Mouse (Mus musculus) bone marrow macrophage, adult 2 months (primary cell): ENCODE measurements around the gene Tecpr2. TPM values are rescaled to one million over a fixed set of nuclear protein-coding genes. Genes with fewer than 3 reads are reported as not detected.

Experiments
- H3K27ac ChIP-seq: 2 replicates; pipeline ENCODE4 v1.5.1; 2012; ENCODE audit warnings: low read depth, low read length; ENCODE audit not compliant: insufficient read depth
- H3K4me1 ChIP-seq: 2 replicates; pipeline ENCODE4 v1.6.1; 2012; ENCODE audit warnings: low read length; ENCODE audit not compliant: control insufficient read depth, insufficient read depth
- H3K4me3 ChIP-seq: 2 replicates; pipeline ENCODE4 v1.5.1; 2012; ENCODE audit warnings: mild to moderate bottlenecking, low read length, moderate library complexity; ENCODE audit not compliant: insufficient read depth
- CTCF ChIP-seq: IDR thresholded peaks from 2 replicates; pipeline ENCODE4 v1.5.1; 2012; ENCODE audit warnings: low read depth, mild to moderate bottlenecking, low read length, moderate library complexity
- POLR2A ChIP-seq: IDR thresholded peaks from 2 replicates; pipeline ENCODE4 v1.6.1; 2012; ENCODE audit warnings: mild to moderate bottlenecking, low read depth, low read length, borderline replicate concordance
- polyA plus RNA-seq: library from polyadenylated mRNA; stranded (reverse); fragments of >200 nt; gene quantifications from 2 replicates; pipeline ENCODE4 v1.2.4, GENCODE M21; 2012; ENCODE audit not compliant: missing spikeins, insufficient read depth, insufficient read length

The Tecpr2 gene
- polyA plus RNA-seq, 1 experiment: 6.8 TPM

DNA sequence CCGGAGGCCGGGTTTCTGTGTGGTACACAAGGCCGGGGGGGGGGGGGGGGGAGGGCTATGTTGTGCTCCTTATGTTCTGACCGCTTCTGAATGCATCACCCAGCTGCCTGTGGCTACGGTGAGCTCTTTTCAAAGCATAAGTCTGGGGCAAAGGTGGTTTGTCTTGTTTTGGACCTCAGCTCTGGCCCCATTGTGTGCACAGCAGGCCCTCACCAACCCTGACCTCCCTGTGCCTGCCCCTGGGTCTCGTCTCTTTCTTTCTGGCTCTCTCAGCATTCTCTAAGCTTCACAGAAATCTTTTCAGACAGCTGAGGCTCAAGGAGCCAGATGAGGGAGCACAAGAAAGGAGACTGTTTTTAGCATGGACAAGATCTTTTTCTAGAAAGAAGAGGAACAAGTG lies 23.5 kb upstream of the Tecpr2 start:
- Histone ChIP-seq H3K4me3 (no peak overlapping the region), H3K4me1 (no peaks in the 10 kb centered on the region), H3K27ac (no peak overlapping the region)
- TF ChIP-seq POLR2A (no peak), CTCF (no peak)

GRCm38 (mm10) chr12:110865989-110866388 lies 23.1 kb upstream of the Tecpr2 start:
- no peaks in the 10 kb centered on the region for H3K4me1 ChIP-seq
- no peak overlapping the region for H3K27ac ChIP-seq
- TF ChIP-seq POLR2A (no peak), CTCF (no peak)
- H3K4me3 ChIP-seq: no peak overlapping the region

GRCm38 (mm10) chr12:110870107-110870506 lies 19.0 kb upstream of the Tecpr2 start:
- no peak overlapping the region for H3K4me3 ChIP-seq
- H3K4me1 ChIP-seq: peaks cover 2% of the 10 kb centered on the region; the same call in 1 of the 2 replicates
- TF ChIP-seq CTCF (no peak), POLR2A (no peak)
- H3K27ac ChIP-seq: no peak overlapping the region

GRCm38 (mm10) chr12:110871247-110871646 lies 17.8 kb upstream of the Tecpr2 start:
- TF ChIP-seq POLR2A (no peak), CTCF (no peak)
- Histone ChIP-seq H3K4me1 (peaks cover 2% of the 10 kb centered on the region; the same call in 1 of the 2 replicates), H3K27ac (no peak overlapping the region), H3K4me3 (no peak overlapping the region)

- TF ChIP-seq POLR2A: no peak
- TF ChIP-seq CTCF: no peak
- Histone ChIP-seq H3K4me1 (peaks cover 12% of the 10 kb centered on the region), H3K4me3 (no peak overlapping the region), H3K27ac (no peak overlapping the region)
Measured at GRCm38 (mm10) chr12:110875351-110875750, 13.7 kb upstream of the Tecpr2 start.

GRCm38 (mm10) chr12:110882291-110882690 lies 6.8 kb upstream of the Tecpr2 start:
- H3K27ac ChIP-seq: no peak overlapping the region
- no peak for TF ChIP-seq POLR2A
- TF ChIP-seq CTCF: no peak
- no peak overlapping the region for H3K4me3 ChIP-seq
- H3K4me1 ChIP-seq: peaks cover 16% of the 10 kb centered on the region

DNA sequence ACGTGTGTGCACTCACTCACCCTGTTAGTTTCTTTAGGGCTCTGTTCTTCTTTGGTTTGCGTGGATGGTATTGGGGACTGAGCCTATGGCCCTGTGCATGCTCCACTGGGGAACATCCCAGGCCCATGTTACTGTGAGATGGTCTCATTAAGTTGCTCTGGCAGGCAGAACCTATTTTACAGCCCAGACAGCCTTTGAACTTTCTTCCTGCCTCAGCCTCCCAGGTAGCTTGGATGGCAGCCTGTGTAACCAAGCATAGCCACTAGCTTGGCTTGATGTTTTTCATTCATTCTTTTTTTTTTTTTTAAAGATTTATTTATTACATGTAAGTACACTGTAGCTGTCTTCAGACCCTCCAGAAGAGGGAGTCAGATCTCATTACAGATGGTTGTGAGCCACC lies 3.8 kb upstream of the Tecpr2 start:
- Histone ChIP-seq H3K4me1 (peaks cover 13% of the 10 kb centered on the region), H3K27ac (no peak overlapping the region), H3K4me3 (no peak overlapping the region)
- TF ChIP-seq POLR2A: no peak
- TF ChIP-seq CTCF: no peak

GRCm38 (mm10) chr12:110888106-110888505 lies 958 bp upstream of the Tecpr2 start:
- TF ChIP-seq CTCF: no peak
- peak overlapping the region; percentile 85 for H3K4me3 ChIP-seq
- peaks cover 14% of the 10 kb centered on the region for H3K4me1 ChIP-seq
- 0 out of 2 replicates have a peak overlapping the region, but pooled peaks have one; percentile 1 for H3K27ac ChIP-seq

- H3K4me1 ChIP-seq: peaks cover 14% of the 10 kb centered on the region
- H3K4me3 ChIP-seq: peak overlapping the region; percentile 85
- H3K27ac ChIP-seq: 0 out of 2 replicates have a peak overlapping the region, but pooled peaks have one; percentile 1
- TF ChIP-seq POLR2A (no peak), CTCF (no peak)
Measured at GRCm38 (mm10) chr12:110888606-110889005, 458 bp upstream of the Tecpr2 start.

DNA sequence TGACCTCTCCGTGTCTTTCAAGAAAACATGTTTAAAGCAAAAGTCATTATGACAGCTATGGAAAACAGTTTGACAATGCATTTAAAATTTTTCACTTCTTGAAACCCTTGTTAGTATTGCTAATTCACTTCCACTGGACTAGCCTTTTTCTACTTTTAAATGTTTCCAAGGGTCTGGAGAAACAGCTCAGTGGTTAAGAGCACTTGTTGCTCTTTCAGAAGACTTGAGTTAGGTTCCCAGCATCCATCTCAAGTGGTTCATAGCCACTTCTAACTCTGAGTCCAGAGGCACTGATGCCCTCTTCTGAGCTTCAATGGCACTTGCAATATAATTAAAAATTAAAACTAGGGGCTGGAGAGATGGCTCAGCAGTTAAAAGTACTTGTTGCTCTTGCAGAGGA lies 2.8 kb downstream of the Tecpr2 start:
- no peak overlapping the region for H3K4me3 ChIP-seq
- peaks cover 9% of the 10 kb centered on the region for H3K4me1 ChIP-seq
- TF ChIP-seq CTCF (no peak), POLR2A (no peak)
- no peak overlapping the region for H3K27ac ChIP-seq

GRCm38 (mm10) chr12:110902106-110902505 lies 13.0 kb downstream of the Tecpr2 start:
- no peak overlapping the region for H3K4me3 ChIP-seq
- H3K27ac ChIP-seq: no peak overlapping the region
- TF ChIP-seq CTCF (no peak), POLR2A (no peak)
- peaks cover 5% of the 10 kb centered on the region for H3K4me1 ChIP-seq
